Mouse (Mus musculus): ENCODE data around the gene Vmn1r196. TPM values are rescaled to one million over a fixed set of nuclear protein-coding genes. Genes with fewer than 3 reads are reported as not detected.
"Not testable (repeated sequence)": the region's sequence is repeated elsewhere in the genome, so short reads cannot be mapped to it uniquely, and the experiment has no call there.

Vmn1r196 gene
- not detected for total RNA-seq (2022)

DNA sequence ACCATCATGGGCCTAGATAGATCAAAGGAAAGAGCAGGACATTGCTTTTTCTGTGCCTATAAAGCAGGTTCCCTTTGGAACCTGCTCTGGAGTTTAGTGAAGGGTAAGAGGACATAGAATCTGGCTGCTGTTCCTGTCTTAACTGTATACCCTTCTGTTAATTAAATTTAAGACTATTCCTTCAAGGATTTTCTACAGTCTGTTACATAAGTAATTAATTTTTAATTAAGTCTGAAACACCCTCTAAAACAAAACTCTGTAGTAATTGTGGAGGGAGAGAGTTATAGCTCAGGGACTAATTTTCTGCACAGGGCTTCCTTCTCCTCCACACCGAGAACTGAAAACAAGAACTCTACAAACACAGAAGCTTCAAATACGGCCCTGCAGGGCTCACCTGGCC, at the start of gene Vmn1r196:
TSS of gene Vmn1r196 (plus strand) at position 301 of the 400 bp plus-strand sequence.
- no peak for DNase-seq

DNA sequence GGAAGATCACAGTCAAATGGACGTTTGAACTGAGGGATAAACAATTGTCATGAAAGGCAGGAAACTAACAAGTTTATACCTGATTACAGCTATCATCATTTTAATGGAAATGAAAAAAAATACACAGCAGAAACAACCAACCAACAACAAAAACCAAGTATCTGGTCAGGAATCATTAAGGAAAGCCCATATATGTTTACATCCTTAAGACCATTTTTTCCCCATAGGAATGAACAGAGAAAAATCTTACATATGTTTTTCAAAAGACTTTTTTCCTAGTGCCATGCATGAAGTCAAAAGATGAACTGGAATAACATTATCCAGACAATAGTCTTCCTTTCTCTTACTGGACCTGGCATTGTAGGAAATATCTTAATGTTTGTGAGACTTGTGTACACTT, 45.8 kb upstream of the Vmn1r196 start, which contains the start of gene Vmn1r194:
TSS of gene Vmn1r194 (plus strand) at position 301 of the 400 bp plus-strand sequence.
- no peak for DNase-seq

DNA sequence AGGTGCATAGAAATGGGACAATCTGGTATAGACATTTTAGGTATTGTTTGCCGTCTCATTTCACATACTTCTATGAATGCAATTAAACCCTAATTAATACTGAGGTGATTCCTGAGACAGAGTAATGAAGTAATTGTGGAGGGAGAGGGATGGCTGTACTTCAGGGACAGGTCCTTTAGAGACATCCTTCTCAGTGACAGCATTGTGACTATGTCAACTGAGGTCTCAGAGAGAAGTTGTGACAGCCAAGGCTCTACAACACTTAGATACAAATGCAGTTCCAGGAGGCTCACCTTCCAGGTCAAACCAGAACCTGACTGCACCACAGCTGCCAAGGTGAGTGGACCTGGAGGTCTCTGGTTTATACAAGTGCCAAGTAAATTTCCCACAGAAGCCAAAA, 19.5 kb upstream of the Vmn1r196 start, which contains the start of gene Vmn1r195:
TSS of gene Vmn1r195 (plus strand) at position 301 of the 400 bp plus-strand sequence.
- not testable (repeated sequence) for DNase-seq

DNA sequence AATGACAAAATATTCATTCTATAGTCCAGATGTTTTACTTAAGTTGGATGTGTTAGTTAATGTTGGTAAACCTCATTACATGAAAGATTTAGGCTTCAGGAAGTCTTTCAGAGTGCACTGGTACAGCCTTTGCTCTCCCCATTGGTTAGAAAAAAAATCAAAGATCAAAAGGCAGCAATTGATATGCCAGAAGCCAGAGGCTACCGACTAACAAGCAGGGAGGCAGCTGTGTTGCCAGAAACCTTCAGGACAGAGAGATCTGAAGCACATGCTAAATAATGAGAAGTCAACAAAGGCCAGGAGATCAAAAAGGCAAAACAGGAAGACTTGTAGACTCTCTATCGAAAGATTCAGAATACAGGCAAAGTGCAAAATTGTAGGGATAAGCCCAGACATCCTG, 18.0 kb upstream of the Vmn1r196 start:
- DNase-seq: no peak

DNA sequence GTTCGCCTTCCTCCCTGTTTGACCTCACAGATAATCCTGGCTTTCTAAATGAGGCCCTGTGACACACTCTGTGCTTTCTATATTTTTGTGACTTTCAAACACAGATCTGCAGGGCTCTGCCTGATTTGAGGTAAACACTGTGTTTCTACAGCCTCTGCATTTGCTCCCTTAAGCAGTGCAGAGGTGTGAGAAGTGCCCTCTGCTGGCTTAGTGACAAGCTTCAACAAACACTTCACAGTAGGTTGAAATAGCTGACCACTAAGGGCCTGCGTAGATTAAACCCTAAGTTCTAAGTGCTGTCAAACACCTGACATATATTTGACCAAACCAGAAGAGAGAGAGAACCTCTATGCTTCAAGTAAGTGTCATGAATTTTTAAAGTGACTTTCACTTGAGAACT, 5.1 kb upstream of the Vmn1r196 start:
- no peak for DNase-seq

DNA sequence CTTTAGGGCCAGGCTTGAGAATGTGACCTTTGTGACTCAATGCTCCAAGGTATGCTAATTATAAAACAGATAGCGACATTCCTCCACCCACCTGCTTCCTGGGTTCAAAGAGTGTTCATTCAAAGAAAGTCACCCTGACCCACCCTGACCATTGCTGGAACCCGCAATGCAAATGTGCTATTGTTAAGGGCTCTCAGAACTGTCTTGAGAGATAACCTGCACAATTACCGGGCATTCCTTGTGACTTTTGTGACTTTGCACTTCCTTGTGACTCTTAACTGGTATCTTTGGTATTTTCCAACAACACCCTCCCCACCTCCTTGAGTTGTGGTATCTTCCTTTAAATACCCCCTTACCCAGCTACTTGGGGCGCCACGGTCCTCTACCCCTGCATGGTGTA, 18.4 kb downstream of the Vmn1r196 start:
- DNase-seq: not testable (repeated sequence)

DNA sequence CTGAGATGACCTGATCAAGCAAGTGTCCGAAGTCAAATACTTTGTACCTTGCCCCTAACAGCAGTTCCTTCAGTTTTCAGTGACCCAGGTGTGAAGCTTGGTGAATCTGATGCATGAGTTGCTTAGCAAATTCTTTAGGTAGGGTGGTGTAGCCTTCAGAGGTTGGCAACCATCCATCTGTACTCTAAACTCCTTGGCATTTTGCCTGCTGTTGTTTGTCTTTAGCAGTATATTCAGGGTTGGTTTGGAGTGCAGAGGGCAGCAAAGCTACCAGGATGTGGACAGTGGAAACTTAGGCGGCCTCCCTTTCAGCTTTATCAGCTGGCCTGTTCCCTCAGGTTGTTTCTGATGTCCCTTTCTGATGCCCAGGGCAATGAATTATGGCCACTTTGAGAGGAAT, 25.6 kb downstream of the Vmn1r196 start:
- no peak for DNase-seq

DNA sequence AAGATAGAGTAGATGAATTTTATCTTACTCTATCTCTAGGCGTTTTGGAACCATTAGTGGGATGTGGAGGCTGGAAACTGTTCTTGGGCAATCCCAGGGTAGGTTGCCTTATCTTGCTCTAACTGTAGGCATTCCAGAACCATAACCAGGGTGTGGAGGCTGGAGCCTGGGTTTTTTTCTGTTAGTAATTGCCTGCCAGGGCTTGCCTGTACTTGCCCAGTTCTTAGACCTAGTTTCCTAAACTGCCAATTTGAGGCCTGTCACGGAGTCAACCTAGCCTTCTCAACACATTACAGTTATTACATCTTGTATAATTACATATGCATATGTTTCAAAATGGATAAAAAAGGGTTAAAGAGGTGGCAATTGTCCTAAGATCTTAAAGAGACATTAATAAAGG, 27.6 kb downstream of the Vmn1r196 start:
- DNase-seq: no peak

DNA sequence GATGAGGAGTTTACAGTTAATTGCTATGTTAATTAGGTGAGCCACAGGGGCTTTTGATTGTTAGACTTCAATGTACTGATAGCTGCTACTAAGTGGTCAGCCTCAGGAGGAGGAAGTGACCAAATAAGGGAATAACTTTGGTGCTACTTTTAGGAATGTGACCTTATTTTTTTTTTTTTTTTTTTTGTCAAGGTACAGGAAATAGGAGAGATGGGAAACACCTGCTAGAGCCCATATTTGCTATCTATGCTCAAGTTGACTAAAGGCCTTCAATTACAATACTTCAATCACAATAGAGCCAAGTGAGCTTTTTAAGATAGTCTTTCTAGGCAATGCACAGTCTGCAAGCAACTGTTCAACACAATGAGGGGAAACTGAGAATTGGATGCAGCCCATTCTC, 30.4 kb downstream of the Vmn1r196 start:
- no peak for DNase-seq

DNA sequence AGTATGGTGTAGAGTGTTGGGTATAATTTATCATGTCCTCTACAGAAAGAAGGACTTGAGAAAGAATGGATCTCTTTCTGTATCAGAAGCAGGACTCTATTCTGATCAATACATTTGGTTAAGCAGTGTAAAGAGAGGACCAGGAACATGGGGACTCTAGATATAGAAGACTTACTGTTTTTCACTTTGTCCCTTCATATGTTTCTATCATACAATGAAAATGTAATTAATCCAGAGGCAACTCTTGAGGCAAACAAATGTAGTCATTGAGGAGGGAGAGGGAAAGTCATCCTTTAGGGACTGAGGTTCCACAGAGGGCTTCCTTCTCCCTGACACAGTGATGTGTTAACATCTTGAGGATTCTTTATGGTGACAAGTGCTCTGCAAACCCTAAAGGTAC, 34.6 kb downstream of the Vmn1r196 start, which contains the start of gene Vmn1r197:
TSS of gene Vmn1r197 (plus strand) at position 301 of the 400 bp plus-strand sequence.
- DNase-seq: no peak

DNA sequence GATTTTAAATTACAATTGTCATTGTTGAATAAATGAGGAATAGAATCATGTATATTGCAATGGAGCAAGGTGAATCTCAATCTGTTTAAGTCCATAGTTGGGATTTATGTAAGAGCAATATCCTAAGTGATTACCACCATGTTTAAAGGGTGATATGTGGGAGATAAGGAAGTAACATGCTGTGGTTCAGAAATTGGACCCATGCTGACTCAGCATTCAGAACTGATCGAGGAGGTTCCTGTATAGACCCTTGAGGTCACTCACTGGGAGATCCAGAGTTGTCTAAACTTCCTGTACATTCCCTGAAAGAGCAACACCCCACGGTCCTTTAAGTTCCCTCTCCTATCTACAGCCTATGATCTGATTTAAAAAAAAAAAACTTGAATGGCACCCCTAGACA, 43.5 kb downstream of the Vmn1r196 start:
- DNase-seq: no peak

DNA sequence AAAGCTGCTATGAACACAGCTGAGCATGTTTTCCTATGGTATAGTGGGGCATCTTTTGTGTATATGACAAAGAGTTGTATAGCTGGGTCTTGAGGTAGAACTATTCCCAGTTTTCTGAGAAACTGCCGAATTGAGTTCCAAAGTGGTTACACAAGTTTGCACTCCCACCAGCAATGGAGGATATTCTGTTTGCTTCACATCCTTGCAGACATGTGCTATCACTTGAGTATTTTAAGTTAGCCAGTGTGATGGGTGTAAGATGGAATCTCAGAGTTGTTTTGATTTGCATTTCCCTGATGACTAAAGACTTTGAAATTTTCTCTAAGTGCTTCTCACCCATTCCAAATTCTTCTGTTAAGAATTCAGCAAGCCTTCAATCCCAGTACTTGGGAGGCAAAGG, 45.8 kb downstream of the Vmn1r196 start:
- no peak for DNase-seq

Other genes starting within 250 kb of the Vmn1r196 start
- gene Hist1h4i, start 248.6 kb upstream of the Vmn1r196 start, total RNA-seq (2022): 10 to 100 TPM; 42.6 to 80.0 (median 56.7) TPM
- 10 to 100 TPM in 3 of 4 experiments, 1 to 10 TPM in 1; 8.7 to 18.8 (median 13.1) TPM for gene Hist1h2ag, start 247.0 kb upstream of the Vmn1r196 start, total RNA-seq (2022)
- gene Hist1h2bj, start 246.7 kb upstream of the Vmn1r196 start, total RNA-seq (2022): 10 to 100 TPM; 14.2 to 31.0 (median 21.9) TPM
- gene Vmn1r188, start 205.5 kb upstream of the Vmn1r196 start, total RNA-seq (2022): not detected
- gene Vmn1r189, start 184.1 kb upstream of the Vmn1r196 start, total RNA-seq (2022): not detected
- gene Vmn1r191, start 106.0 kb upstream of the Vmn1r196 start, total RNA-seq (2022): not detected
- gene Vmn1r192, start 98.8 kb upstream of the Vmn1r196 start, total RNA-seq (2022): not detected
- not detected for gene Vmn1r193, start 66.8 kb upstream of the Vmn1r196 start, total RNA-seq (2022)
- gene Vmn1r194, start 45.7 kb upstream of the Vmn1r196 start, total RNA-seq (2022): not detected
- not detected for gene Vmn1r195, start 19.4 kb upstream of the Vmn1r196 start, total RNA-seq (2022)
- not detected for gene Vmn1r197, start 34.7 kb downstream of the Vmn1r196 start, total RNA-seq (2022)
- not detected for gene Vmn1r198, start 60.4 kb downstream of the Vmn1r196 start, total RNA-seq (2022)
- not detected for gene Vmn1r199, start 89.9 kb downstream of the Vmn1r196 start, total RNA-seq (2022)
- not detected for gene Vmn1r200, start 100.5 kb downstream of the Vmn1r196 start, total RNA-seq (2022)
- gene Vmn1r201, start 182.0 kb downstream of the Vmn1r196 start, total RNA-seq (2022): not detected
- under 1 TPM in 1 of 4 experiments, not detected in 3; 0.06 TPM for gene Vmn1r202, start 215.5 kb downstream of the Vmn1r196 start, total RNA-seq (2022)
- gene Vmn1r203, start 228.2 kb downstream of the Vmn1r196 start, total RNA-seq (2022): not detected